Mouse (Mus musculus) T-helper 17 cell (primary cell): Measurements from ENCODE around the gene Kcnab3.

Source experiments
- in situ Hi-C, 2 experiments: fragments of 300-600 bp; cut with MboI, MseI; formaldehyde crosslinking; loops; 1 replicate in 1 of 2; 2 replicates in 1 of 2; pipeline ENCODE4 v1.15.1; 2025; ENCODE audit warnings: high pct_unique_total_duplicates in 2 of 2

Kcnab3 gene

DNA sequence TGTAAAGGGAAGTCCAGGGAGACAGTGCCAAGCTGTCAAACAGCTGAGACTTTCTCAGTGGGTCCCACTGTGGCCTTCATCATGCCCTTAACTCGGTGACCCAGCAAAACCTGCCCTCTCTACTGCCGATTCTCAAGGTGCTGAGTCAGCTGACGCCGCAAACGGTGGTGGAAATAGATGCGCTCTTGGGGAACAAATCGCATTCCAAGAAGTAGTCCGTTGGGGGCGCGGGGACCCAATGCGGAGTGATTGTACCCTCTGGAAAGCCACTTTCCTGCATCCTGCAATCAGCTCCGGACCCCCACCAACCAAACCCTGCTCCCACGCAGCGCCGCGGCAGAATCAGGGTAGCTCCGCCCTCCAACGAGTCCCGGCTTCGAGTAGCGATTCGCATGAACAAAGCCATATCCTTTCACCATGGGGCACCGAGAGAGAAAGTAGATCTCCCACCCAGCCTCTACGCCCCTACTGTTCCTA lies 5.9 kb downstream of the Kcnab3 start:
- in situ Hi-C loops: no loop called here

DNA sequence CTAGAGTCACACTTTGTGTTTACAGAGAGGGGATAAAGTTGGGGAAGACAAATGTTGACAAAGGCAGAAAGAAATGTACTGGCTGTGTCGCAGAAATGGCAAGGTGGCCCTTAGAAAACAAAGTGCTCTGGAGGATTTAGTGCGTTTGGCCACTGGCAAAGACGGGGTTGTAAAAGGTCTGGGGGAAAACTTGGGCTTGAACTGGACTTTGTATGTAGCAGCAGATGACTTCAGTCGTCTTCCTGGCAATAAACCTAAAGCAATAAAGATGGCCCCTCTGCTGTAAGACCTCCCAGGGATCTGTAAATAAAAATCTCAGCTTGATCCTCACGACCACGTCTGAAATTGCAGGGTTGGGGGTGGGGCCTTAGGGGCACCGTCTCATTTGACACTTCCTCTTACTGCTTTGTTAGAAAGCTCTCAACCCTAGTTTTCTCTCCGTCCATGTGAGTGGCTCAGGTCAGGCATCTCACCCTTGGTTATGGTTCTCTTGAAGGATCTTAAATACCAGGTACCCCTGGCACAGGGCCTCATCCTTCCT lies 6.7 kb downstream of the Kcnab3 start:
- in situ Hi-C loops: no loop called here

DNA sequence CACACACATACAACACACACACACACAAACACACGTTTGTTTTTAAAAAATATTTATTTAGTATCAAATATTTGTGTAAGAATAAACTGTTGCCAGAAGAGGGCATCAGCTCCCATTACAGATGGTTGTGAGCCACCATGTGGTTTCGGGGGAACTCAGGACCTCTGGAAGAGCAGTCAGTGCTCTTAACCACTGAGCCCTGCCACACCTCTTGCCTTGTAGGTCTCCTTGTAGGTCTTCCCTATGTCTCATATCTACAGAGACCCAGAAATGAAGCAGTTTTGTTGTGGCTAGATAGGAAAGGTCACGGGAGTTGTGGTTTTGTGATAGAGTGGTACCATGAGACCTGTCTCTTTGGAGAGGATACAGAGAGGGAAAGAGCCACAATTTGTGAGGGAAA lies 7.9 kb downstream of the Kcnab3 start:
- in situ Hi-C loops: no loop called here

DNA sequence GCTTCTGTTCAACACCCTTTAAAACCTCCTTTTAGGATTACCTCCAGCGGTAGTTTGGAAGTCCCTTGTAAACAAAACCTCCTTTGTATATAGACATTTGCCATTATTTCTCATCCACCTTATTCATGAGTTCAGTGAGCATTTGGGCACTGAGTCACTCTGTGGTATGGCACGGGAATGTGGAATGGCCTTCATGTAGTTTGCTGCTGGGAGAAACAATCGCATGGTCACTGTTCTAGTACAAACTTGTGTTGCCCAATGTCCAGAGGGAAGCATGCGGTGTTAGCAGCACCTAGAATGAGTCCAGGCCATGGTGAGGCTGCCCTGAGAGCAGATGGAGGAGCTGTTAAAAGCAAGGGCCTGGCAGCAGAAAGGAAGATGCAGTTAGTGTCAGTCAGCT lies 8.7 kb downstream of the Kcnab3 start:
- in situ Hi-C loops: no loop called here

DNA sequence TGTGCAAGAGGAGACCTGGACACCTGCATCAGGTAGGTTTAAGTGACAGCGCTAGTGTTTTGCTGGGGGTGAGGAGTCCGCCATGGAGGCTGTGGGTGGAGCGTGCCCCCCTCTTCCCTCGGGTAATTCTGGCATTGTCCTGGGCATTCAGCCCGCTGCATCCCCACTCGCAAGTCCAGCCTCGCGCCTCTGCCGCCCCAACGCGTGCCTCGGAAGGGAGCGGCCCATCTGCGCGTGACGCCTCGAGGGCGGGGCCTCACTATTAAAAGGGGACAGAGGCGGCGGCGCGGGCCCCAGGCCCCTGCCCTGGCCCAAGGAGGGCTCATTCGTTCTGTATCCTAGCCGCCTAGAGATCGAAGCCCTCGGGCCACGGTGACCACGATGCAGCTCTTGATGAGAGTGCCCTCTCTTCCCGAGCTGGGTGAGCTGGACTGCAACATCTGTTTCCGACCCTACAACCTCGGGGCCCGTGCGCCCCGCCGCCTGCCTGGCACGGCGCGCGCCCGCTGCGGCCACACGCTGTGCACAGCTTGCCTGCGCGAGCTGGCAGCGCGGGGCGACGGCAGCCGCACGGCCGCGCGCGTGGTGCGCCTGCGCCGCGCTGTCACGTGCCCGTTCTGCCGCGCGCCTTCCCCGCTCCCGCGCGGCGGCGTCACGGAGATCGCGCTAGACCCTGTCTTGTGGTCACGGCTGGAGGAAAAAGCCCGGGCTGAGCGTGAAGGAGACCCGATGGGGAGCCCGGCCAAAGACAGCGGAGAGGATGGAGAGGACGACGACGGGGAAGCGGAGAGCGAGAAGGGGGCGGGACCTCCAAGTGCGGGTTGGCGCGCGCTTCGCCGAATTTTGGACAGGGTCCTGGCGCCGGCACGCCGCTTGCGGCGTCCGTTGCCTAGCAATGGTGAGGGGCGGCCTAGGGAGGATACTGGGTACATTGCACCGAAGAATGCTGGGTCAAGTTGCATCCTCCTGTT lies 14.4 kb downstream of the Kcnab3 start, which contains the start of gene Rnf227:
Gene Rnf227 (plus strand): TSS at position 301 of the 971 bp plus-strand sequence.
- in situ Hi-C loops: no loop called here

DNA sequence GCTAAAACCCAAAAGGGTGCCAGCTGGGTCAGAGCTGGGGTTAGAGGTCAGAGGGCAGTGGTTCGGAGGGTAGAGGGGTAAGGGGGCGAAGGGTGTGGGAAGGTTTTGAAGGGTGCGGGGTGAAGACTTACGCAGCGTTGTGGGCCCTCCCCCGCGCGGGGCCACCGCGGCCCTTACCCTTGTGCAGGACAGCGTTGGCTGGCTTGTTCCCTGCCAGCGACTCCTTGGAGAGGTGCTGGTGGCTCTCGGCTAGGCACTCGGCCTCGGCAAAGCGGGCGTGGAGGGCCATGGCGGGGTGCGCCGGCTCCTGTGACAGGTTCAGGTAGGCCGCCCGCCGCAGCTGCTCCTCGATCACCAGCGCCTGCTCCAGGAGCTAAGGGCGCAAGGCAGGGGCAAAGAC lies 20.4 kb downstream of the Kcnab3 start:
- in situ Hi-C loops: no loop called here

DNA sequence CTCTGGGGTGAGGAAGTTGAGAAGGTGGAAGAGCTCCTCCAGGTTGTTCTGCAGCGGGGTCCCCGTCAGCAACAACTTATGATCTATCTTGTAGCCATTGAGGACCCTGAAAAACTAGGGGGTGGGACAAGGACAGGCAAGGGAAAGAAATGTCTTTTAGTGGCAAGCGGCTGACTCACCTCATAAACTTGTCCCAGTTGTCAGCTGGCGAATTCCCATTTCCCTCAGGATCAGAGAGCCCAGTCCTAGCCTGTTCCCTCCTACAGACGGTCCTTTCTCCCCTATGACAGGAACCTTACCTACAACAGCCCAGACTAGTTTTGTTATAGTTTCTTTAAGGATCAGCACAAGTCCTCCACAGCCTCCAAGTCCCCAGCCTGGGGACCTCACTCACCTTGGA lies 30.5 kb downstream of the Kcnab3 start:
- in situ Hi-C loops: no loop called here

DNA sequence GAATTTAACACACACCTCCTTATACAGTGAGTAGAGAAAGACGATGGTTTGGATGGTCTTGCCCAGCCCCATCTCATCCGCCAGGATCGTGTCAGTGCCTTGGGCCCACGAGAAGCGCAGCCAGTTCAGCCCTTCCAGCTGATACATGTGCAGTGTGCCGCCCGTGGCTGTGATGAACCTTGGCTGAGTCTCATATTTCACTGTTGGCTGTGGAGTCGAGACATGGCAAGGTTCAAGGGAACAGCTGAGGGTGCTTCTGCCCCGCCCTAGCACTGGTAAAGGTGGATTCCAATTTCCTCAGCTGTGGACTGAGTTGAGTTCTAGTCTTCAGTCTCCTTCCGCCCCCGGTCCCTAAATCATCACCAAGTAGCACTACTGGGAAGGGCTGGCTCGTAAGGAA lies 31.6 kb downstream of the Kcnab3 start:
- in situ Hi-C loops: no loop called here

DNA sequence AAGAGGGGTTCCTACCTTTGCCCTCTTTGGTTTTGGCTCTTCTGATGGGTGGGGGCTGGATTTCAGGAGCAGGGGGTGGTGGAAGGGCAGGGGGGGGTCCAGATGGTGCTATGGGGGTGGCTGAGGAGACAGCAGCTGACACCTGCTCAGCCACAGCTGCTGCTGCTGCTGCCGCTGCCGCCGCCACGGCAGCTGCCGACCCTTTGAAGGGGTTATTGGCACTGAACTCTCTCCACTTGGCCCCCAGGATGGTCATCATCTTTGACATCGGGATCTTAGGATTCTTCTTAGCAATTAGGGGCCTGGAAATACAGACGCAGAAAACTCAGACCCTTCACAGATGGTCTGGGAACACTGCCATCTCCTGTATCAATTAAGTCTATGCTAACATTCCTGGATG lies 36.0 kb downstream of the Kcnab3 start:
- in situ Hi-C loops: no loop called here

DNA sequence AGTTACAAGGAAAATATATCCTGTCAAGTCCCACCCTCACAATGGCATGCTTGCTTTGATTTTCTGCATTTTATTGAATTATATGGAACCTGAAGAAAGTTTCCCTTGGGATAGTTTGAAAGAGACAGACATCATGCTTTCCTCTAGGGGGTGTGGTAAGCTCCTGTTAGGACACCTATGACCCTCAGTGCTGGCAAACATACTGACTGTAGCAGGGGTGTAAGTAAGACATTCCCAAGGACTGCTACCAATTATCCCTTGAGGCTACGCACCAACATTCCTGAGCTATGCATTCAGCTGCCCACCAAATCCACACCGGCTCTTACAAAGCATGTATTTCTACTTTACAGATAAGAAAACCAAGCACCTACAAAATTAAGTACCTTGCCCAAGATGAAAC lies 36.4 kb downstream of the Kcnab3 start:
- in situ Hi-C loops: no loop called here

DNA sequence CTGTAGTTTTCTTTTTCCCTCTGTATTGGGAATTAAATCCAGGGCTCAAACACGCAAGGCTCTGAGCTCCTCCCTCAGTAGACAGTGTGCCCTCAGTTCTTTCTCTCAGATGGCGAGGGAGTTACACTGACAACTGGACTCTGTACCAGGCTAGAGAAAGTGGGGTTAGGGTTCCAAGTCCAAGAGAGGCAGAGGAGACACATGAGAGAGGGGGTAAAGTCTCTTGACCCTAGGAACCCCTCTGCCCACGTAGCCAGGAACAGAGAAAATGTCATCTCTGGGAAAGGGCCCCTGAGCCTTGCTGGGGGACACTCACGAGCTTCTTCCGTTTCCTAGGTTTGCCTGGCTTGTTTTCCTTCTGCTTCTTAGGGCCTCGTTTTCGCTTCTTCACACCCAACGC lies 38.3 kb downstream of the Kcnab3 start:
- in situ Hi-C loops: no loop called here

DNA sequence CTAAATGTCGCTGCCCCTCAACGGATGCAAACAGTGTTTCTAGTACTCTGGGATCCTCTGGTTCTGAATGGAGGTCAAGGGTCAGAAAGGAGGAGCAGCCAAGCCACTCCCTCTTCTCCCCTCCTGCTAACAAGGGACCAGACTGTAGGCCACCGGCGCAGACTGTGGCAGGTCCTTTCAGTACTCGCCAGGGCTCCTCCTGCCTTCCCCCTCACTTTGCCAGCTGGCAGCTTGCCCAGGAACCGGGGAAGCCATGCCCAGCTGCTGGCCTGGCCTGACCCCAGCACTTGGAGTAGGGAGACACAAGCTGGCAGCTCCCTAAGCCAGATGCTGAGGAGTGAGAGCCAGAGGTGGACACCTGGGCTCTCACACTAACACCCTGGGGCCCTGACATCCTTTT lies 38.9 kb downstream of the Kcnab3 start:
- in situ Hi-C loops: no loop called here

DNA sequence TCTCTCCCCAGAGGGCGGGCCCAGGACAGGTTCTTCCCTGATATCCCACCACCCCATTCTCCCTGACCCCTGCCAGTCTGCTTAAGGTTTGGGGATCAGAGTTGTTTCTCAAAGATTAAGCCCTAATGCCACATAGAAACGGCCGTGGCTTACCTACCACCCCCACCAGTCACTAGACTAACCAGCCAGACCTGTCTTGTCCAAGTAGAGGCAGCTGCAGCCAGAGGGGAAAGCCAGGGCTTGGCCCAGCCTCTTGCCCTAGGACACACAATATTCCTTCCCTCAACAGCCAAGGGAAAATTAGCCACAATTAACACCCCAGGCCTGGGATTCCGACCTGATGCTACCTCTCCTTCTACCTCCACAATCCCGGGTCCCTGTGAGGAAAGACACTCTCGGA lies 39.7 kb downstream of the Kcnab3 start:
- in situ Hi-C loops: no loop called here

DNA sequence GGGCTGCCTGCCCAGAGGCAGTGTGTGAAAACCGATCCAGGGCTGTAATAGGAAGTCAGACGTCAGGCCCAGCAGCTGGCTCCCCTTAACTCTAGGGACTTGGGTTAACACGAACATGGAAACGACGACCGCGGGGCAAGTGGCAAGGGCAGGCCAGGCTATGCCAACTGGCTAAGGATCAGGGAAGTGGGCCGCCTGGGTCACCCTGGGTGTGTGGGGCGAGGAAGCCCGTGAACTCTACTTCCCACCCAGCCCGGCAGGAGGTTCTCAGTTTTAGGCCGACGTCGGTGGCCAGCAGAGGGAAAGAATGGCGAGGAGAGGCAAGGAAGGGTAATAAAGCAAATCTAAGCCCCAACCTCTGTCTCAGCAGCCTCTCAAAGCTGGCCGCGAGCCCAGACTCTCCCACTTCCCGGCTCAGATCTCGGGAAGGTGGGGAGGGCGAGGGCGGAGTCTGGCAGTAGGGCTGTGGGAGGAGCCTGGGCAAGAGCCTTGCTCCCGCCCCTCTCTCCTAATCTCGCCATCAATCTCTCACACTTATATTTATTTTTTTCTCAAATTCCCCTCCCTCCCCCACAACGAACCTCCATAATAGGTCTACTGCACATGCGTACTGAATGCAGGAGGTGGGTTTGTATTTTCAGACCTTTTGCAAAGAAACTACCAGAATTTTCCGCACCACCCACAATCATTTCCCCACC lies 40.2 kb downstream of the Kcnab3 start:
- in situ Hi-C loops: no loop called here

DNA sequence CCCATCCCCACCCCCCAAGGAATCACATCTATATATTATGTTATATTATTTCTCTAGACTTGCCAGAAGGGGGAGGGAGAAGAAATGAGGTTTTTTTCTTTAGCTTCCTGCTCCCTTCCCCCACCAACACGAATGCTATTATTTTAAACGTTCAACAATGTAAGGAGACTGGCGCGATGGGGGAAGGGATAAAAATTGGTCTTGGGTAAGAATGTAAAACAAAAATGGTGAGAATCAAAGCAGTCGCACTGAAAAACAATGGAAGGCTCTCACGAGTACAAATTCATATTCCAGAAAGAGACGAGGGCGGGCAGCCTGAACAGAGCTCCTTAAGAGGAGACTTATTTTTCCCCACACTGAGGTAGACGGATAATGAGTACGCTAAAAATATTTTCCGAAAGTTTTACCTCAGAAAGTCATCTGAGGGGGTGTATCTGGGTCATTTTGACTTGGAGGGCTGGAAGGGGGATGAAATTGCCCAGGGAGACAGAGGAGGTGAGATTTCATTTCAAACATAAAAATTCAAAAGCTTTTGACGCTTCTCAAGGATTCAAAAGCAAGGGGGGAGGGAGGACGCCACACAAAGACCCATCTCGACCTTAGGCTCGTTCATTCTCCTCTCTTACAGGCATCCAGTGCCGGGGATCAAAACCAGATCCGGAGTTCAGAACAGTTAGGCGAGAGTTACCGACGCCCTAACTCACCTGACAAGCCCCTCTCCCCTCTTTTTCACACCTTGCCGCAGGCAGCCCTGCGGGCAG lies 41.0 kb downstream of the Kcnab3 start:
- in situ Hi-C loops: no loop called here

DNA sequence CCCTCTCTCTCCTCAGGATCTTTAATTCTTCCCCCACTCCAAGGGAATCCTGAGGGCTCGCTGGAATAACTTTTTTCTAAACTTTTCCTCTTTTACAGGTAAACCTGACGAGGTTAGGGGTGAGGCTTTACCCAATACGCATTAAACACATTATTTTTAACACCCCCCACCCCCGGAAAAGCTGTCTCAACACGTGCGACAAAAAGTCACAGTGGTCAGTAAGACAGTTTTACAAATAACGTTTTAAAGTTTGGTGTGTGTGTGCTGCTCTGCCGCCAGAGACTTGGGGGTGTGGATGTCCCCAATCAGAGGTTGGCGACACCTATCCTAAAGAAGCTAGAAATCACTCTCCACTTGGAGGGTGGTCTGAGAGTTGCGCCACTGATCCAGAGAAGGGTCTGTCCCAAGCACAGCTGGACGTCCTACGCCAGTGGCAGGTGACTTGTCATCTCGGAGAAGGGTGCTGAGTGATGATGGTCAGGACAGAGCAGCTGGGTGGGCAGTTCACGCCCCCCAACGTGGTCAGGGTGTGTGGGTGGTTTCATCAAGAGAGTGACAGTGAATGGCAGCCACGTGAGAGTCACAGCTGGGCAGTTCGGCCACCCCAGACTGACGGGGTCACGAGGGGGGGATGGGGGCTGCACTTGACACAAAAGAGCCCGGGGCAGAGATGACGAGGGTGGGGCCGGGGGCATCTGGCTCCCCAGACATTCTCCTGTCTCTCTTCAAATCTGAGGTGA lies 41.7 kb downstream of the Kcnab3 start:
- in situ Hi-C loops: no loop called here

DNA sequence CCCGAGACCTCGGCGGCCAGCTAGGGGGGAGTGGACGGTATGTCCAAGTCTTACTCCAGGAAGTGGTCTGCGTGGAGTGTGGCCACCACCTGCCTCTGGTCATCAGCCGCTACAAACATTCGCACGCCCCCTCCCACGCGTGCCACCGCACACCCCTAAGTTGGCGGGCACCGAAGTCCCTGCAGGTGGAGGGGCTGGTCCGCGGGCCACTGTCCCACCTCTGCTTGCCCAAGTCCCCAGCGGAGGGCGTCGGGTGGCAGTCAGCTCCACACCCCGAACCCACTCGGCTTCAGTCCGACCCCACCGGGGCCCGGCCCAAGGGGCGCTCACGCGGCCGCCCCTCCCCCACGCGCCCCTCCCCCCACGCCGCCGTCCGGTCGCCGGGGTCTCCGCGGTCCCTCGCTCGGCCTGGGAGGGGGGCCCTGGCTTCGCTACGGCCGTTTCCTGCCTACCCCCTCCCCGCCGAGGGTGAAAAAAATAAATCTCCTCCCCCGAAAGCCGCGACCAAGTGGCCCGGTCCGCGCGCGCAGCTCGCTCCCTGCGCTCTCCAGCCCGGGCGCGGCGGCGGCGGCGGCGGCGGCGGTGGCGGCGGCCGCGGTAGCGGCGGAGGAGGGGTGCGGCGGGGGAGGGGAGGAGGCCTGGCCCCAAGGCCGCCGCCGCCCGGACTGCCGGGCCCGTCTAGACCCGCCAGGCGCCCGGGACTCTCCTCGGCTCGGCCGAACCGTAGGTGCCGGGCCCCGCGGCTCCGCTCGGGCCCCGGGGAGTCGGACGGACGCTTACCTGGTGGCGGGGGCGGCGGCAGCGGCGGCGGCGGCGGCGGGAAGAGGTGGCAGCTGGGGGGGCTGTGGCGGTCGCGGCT lies 42.5 kb downstream of the Kcnab3 start:
- in situ Hi-C loops: no loop called here

DNA sequence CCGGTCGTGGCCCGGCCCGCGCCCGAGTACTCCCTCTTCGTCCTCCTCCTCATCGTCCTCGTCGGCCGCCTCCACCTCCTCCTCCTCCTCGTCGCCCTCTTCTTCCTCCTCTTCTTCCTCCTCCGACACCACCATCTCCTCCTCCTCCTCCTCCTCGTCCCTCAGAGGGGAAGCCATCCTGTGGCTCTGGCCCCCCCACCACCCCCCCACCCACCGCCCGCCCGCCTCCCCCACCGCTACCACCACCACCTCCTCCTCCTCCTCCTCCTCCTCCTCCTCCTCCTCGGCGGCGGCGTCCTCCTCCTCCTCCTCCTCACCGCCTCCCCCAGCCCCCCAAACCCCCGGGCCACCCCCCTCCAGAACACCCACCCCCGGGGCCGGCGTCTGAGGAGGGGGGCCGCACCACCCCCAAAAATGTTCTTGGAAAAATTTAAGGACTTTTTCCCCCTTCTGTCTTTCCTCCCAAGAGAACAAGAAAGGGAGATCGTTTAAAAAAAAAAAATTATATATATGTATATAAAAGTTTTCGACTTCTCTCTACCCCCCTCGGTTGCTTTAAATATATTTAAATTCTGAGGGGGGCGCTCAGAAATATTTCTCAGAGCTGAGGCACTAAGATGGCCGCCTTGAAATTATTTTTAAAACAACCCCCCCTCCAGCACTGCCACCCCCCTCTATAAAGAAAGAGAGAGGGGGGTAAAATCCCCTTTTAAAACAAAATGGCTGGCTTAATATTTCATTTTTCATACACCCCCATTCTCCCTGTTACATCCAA lies 43.3 kb downstream of the Kcnab3 start, which contains the start of gene Chd3:
Gene Chd3 (minus strand): TSS at position 192 of the 775 bp plus-strand sequence.
- in situ Hi-C loops: no loop called here
